Mouse (Mus musculus) common myeloid progenitor, adult 5-6 weeks (primary cell): Measurements from ENCODE around the gene Galp. TPM values are rescaled to one million over a fixed set of nuclear protein-coding genes. Genes with fewer than 3 reads are reported as not detected.
"Not testable (repeated sequence)": the region's sequence is repeated elsewhere in the genome, so short reads cannot be mapped to it uniquely, and the experiment has no call there.

Experiments used
- ATAC-seq: replicated peaks from 2 replicates; pipeline ENCODE4 v1.8.0; 2016; ENCODE audit warnings: low read depth, mild to moderate bottlenecking, moderate TSS enrichment, inconsistent platforms; ENCODE audit not compliant: poor library complexity, severe bottlenecking
- total RNA-seq: library from RNA; stranded (forward); fragments of 200-1000, 187-1606 nt; gene quantifications from 2 replicates; pipeline ENCODE4 v1.2.3, GENCODE M21; 2017

The Galp gene
- total RNA-seq, 1 experiment from 2014 or later, result not detected

- no peak for ATAC-seq
Observed at GRCm38 (mm10) chr7:6244361-6245292, 47.7 kb downstream of the Galp start.

DNA sequence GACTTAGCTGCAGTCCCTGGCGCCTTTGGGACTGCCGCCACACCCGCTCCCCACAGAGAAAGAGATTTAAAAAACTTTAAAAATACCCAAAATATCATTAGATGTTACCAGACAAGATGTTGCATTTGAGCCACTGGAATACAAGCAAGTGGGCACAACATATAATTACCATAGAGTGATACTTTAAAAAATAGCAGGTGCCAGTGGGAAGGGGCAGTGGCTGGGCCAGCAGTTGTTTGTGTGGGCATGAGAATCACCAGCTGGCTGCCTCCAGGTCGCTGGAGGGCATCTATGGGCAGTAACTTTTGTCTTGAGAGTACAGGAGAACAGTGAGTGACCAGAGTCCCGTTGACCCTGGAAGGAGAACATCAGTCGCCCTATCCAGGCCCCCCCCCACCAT is 55.5 kb downstream of the Galp start, which contains the start of gene Epp13:
TSS of gene Epp13 (plus strand) at position 301 of the 400 bp plus-strand sequence.
- ATAC-seq, result no peak

DNA sequence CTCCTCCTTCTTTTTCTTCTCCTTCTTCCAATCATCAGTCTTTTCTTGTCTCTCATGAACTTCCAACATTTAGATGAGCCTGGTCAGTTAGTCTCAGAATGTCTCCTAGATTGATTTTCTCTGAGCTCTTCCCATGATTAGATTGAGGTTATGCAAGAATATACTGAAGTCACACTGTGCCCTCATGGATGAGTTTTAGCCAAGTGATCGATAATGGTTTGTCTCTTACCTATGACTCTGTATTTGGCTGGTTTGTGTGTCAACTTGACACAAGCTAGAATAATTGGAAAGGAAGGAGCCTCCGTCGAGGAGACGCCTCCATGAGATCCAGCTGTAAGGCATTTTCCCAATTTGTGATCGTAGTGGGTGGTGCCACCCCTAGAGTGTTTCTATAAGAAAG is 57.6 kb downstream of the Galp start:
- no peak for ATAC-seq

DNA sequence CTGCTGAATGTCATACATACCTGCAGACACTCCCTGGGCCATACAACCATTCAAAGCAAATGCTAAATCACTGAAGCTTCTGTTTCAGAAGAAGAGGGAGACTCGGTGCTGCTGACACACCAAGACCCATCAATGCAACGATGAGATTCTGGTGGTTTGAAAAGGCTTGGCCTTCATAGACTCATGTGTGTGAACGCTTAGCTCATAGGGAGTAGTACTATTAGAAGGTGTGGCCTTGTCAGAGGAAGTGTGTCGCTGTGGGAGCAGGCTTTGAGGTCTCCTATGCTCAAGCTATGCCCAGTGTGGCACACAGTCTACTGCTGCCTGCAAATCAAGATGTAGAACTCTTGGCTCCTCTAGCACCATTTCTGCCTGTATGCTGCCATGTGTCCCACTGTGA is 60.5 kb downstream of the Galp start:
- no peak for ATAC-seq

DNA sequence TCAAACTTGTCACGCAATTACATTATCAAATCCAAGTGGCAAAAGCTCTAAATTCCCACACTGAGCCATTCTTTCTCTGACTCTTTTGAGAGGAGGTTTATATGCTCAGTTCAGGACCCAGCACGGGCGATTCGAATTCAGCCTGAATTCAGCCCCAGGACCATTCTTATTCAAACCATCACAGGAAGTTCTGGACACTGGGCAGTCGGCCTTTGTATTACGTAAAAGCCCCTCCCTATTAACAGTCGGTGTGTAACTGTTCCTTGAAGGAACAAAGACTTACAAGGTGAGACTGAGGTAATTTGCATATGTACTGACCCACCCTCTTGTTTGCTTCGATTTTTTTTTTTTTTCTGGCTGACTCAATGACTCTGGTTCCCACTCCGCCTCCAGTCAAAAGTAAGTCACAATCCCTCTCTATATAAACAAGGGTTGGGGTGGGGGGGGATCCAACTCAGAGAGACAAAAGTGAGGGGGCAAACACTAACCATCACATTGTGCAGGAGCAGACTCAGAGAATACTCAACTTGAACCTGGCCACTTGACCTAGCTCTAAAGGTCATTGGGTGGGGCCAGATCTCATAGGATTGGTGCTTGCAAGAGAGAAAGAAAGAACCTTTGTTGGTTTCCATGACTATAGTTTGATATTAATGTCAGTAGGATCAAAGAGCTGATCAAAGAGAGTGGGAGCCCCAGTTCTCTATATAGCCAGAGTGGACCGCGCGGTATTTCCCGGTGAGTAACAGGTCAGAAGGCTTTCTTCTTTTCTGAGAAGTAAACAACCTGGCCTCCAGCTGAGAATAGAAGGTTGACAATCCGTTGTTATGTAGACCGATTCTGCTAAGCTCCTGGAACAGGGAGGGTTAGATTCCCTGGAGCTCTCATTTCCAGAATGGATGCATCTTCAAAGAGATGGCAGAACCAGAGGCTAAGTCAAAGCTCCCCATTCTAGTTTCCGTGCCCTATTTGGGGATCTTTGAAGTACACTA is 61.6 kb downstream of the Galp start:
- no peak for ATAC-seq

GRCm38 (mm10) chr7:6260004-6260403 is 63.1 kb downstream of the Galp start:
- not testable (repeated sequence) for ATAC-seq

DNA sequence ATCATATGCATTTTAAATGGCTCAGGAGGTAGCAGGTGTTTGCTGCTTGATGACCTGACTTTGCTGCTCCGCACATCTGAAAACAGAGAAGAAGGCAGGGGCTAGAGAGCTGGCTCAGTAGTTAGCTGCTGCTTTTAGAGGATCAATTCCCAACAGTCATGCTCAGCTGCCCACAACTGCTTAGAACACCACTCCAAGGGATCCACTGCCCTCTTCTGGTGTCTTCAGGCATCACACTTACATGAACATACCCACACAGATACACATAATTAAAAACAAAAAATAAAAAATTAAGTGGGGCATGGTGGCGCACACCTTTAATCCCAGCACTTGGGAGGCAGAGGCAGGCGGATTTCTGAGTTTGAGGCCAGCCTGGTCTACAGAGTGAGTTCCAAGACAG is 65.2 kb downstream of the Galp start:
- no peak for ATAC-seq

DNA sequence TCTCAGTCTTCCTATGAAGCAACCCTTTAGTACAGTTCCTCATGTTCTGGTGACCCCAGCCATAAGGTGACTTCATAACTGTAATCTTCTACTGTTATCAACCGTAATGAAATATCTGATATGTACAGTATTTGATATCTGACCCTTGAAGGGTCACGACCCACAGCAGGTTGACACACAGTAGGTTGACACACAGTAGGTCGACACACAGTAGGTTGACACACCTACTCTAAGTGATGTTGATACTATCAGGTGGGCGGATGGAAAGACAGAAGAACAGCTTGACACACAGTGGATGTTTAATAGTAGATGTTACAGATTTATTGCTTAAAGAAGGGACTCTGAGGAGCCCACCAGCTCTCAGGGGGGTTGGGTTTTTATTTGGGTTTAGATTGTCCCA is 66.1 kb downstream of the Galp start:
- no peak for ATAC-seq

DNA sequence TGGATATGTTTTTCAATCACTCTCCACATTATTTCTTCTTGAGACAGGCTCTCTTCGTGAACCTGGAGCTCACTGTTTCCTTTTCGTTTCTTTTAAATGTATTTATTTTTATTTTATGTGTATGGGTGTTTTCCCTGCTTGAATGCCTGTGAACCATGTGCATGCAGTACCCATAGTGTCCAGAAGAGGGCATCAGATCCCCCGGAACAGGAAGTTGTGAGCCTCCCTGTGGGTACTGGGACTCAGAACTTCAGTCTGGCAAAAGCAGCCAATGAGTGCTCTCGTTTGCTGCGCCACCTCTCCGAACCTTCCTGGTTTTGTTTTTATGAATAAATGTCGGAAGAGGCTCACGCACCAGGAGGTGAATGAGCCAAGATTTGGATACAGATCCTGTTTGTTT is 68.8 kb downstream of the Galp start:
- ATAC-seq, result peak; percentile 87

Other genes with a start within 250 kb of the Galp start
- not detected in 2 replicates for gene Vmn1r65, start 186.1 kb upstream of the Galp start, total RNA-seq
- not detected in 2 replicates for gene Nlrp4c, start 151.9 kb upstream of the Galp start, total RNA-seq
- gene Zfp787, start 41.1 kb upstream of the Galp start, total RNA-seq, result 20.0 and 25.5 TPM in 2 replicates
- gene Zfp444, start 24.9 kb upstream of the Galp start, total RNA-seq, result 15.2 and 31.9 TPM in 2 replicates
- gene Zscan5b, start 25.2 kb downstream of the Galp start, total RNA-seq, result not detected in 2 replicates
- gene Epp13, start 55.6 kb downstream of the Galp start, total RNA-seq, result not detected in 2 replicates
- gene Zfp667, start 89.5 kb downstream of the Galp start, total RNA-seq, result 5.7 and 7.8 TPM in 2 replicates
- gene Zfp583, start 134.2 kb downstream of the Galp start, total RNA-seq, result 3.1 and 3.7 TPM in 2 replicates
- gene Gm3854, start 146.7 kb downstream of the Galp start, total RNA-seq, result 0.39 and 1.2 TPM in 2 replicates
- gene Zfp78, start 166.2 kb downstream of the Galp start, total RNA-seq, result 7.7 and 8.2 TPM in 2 replicates
- gene Zfp28, start 186.2 kb downstream of the Galp start, total RNA-seq, result 1.4 and 2.1 TPM in 2 replicates
- gene Smim17, start 201.6 kb downstream of the Galp start, total RNA-seq, result not detected in 2 replicates
- not detected in 2 replicates for gene Gm20715, start 213.2 kb downstream of the Galp start, total RNA-seq
- not detected in 2 replicates for gene Olfr1344, start 241.6 kb downstream of the Galp start, total RNA-seq